Mouse (Mus musculus): ENCODE measurements around the gene Morn3. TPM values are rescaled to one million over a fixed set of nuclear protein-coding genes. Genes with fewer than 3 reads are reported as not detected.

Gene Morn3
- total and polyA plus RNA-seq, 3 experiments: not detected

DNA sequence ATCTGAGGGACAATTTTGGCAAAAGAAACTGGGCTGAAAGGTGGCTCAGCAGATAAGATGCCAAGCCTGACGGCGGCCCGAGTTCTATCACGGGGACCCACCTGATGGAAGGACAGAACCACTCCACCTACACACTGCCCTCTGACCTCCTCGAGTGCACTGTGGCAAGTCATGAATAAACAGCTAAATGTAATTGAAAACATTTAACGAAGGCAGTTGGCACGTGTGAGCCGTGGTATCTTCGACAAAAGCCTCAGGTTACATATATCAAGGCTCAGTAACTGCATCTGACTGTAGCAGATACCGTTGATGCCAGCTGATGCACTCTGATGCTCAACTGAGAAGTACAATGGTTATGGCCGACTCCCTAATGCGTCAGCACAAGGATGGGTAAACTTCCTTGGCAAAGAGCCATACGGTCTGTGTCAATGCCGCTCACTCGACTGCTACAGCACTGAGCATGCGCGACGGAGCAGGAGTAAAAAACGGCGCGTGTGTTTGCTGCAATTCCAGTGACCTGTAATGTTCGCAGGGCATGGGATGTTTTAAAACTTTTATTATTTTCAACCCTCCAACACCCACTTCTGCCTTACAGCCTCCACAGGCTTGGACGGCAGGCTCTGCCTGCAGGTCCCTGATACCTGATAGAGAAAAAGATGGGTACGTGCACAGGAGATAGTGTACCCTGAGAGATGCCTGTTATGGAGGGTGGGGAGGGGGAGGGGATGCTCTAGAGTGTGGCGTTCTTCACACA lies 47.6 kb upstream of the Morn3 start:
- Histone ChIP-seq H3K27ac (ENCODE audit: insufficient read depth, low read depth) (no peak overlapping the region), H3K9ac (ENCODE audit: insufficient read depth, low read depth) (no peak overlapping the region), H3K27me3 (replicated peaks) (no peaks in the 10 kb centered on the region), H3K79me2 (replicated peaks; ENCODE audit: control insufficient read depth, extremely low read depth, insufficient read depth, poor library complexity, severe bottlenecking) (no peaks in the 10 kb centered on the region), H3K4me1 (ENCODE audit: control insufficient read depth in 1 of 2, insufficient read depth in 2 of 2) (peaks cover 0 to 5% of the 10 kb centered on the region in 2 experiments; a peak in 1 of 4 replicates), H3K4me2 (ENCODE audit: insufficient read depth, low read depth, poor library complexity, severe bottlenecking) (no peak overlapping the region), H3K9me3 (replicated peaks; ENCODE audit: low read length) (peaks cover 2% of the 10 kb centered on the region), H3K36me3 (replicated peaks in 1 of 2; ENCODE audit: control insufficient read depth in 1 of 2, insufficient read depth in 1 of 2, low read length in 1 of 2) (peaks cover 0 to 20% of the 10 kb centered on the region in 2 experiments), H3K4me3 (replicated peaks in 1 of 3; ENCODE audit: low read depth in 2 of 3, low read length in 2 of 3, poor library complexity in 1 of 3) (no peak overlapping the region)
- in situ Hi-C loops (cut with MboI; ENCODE audit: low pct_ligation_motif_present, low pct_unique_long_range_greater_than_20kb, low sequenced_read_pairs): no loop called here
- TF ChIP-seq HCFC1 (IDR thresholded peaks at IDR 0.05; ENCODE audit: low read depth, low read length): no peak
- no peak for TF ChIP-seq MXI1 (IDR thresholded peaks at IDR 0.05; ENCODE audit: low read depth, low read length)
- no peak for TF ChIP-seq ELF1 (IDR thresholded peaks at IDR 0.05; ENCODE audit: low read depth, low read length)
- no peak for TF ChIP-seq IRF4 (IDR thresholded peaks at IDR 0.05; ENCODE audit: low read depth, low read length)
- no peak for TF ChIP-seq ETS1 (conservative IDR thresholded peaks at IDR 0.05; ENCODE audit: low read depth, low read length)
- no peak for TF ChIP-seq NELFE (IDR thresholded peaks at IDR 0.05; ENCODE audit: low read depth, low read length)
- no peak for TF ChIP-seq KAT2A (IDR thresholded peaks at IDR 0.05; ENCODE audit: insufficient replicate concordance, low read length)
- TF ChIP-seq SIN3A (IDR thresholded peaks at IDR 0.05; ENCODE audit: low read length): no peak
- TF ChIP-seq TCF12 (IDR thresholded peaks at IDR 0.05; ENCODE audit: low read depth, low read length): no peak
- TF ChIP-seq PAX5 (IDR thresholded peaks at IDR 0.05; ENCODE audit: low read length): no peak
- TF ChIP-seq MYC (IDR thresholded peaks at IDR 0.05; ENCODE audit: low read depth, low read length): no peak
- no peak for TF ChIP-seq USF1 (IDR thresholded peaks at IDR 0.05; ENCODE audit: low read depth, low read length)
- TF ChIP-seq RCOR1 (conservative IDR thresholded peaks at IDR 0.05; ENCODE audit: low read depth, low read length): no peak
- no peak for TF ChIP-seq EP300 (IDR thresholded peaks at IDR 0.05; ENCODE audit: low read length)
- TF ChIP-seq USF2 (conservative IDR thresholded peaks at IDR 0.05; ENCODE audit: low read depth, low read length): no peak
- TF ChIP-seq RAD21 (IDR thresholded peaks at IDR 0.05; ENCODE audit: low read depth, low read length): no peak
- no peak for TF ChIP-seq MAX (IDR thresholded peaks at IDR 0.05; ENCODE audit: low read length)
- TF ChIP-seq ZKSCAN1 (IDR thresholded peaks at IDR 0.05; ENCODE audit: borderline replicate concordance, low read depth, low read length): no peak
- dilution Hi-C loops (cut with MboI; ENCODE audit: extremely low pct_ligation_motif_present, extremely low pct_unique_long_range_greater_than_20kb, low sequenced_read_pairs): no loop called here
- DNase-seq (ENCODE audit: extremely low read depth): no peak

DNA sequence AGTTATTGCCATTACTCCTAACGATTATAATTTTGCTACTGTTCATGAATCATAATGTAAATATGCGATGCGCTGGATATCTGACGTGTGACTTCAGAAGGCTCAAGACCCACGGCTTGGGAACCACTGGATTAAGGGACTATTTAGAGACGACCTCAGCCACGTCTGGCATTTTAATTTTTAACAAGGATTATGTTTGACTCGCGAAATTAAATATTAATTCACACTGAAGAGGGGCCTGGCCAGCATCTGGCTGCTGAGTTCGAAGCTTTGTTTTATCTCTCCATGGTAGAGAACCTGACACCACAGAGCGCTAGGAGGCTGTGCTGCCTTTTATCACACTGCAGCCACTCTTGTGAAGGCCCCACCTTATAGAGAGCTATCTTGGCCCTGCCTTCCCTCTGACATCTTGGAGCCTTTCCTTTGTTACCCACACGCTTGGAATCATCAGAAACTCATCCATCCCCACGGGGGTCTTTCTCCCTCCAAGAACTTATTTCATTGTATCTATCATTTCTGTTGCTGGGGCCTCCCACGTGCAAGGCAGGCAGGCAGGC lies 46.3 kb upstream of the Morn3 start:
- in situ Hi-C loops (cut with MboI; ENCODE audit: low pct_ligation_motif_present, low pct_unique_long_range_greater_than_20kb, low sequenced_read_pairs): no loop called here
- peaks cover 0 to 5% of the 10 kb centered on the region in 2 experiments; a peak in 1 of 4 replicates for H3K4me1 ChIP-seq (ENCODE audit: control insufficient read depth in 1 of 2, insufficient read depth in 2 of 2)
- no peaks in the 10 kb centered on the region for H3K79me2 ChIP-seq (replicated peaks; ENCODE audit: control insufficient read depth, extremely low read depth, insufficient read depth, poor library complexity, severe bottlenecking)
- H3K4me2 ChIP-seq (ENCODE audit: insufficient read depth, low read depth, poor library complexity, severe bottlenecking): no peak overlapping the region
- H3K36me3 ChIP-seq (replicated peaks in 1 of 2; ENCODE audit: control insufficient read depth in 1 of 2, insufficient read depth in 1 of 2, low read length in 1 of 2): peaks cover 0 to 24% of the 10 kb centered on the region in 2 experiments
- dilution Hi-C loops (cut with MboI; ENCODE audit: extremely low pct_ligation_motif_present, extremely low pct_unique_long_range_greater_than_20kb, low sequenced_read_pairs): no loop called here
- no peak overlapping the region for H3K4me3 ChIP-seq (replicated peaks in 1 of 3; ENCODE audit: low read depth in 2 of 3, low read length in 2 of 3, poor library complexity in 1 of 3)
- H3K27ac ChIP-seq (ENCODE audit: insufficient read depth, low read depth): no peak overlapping the region
- no peaks in the 10 kb centered on the region for H3K27me3 ChIP-seq (replicated peaks)
- H3K9ac ChIP-seq (ENCODE audit: insufficient read depth, low read depth): no peak overlapping the region
- H3K9me3 ChIP-seq (replicated peaks; ENCODE audit: low read length): peaks cover 8% of the 10 kb centered on the region
- DNase-seq (ENCODE audit: extremely low read depth): no peak
- no peak for TF ChIP-seq JUND (conservative IDR thresholded peaks at IDR 0.05; ENCODE audit: low read depth, low read length)
- no peak for TF ChIP-seq ETS1 (conservative IDR thresholded peaks at IDR 0.05; ENCODE audit: low read depth, low read length)
- no peak for TF ChIP-seq CTCF (conservative IDR thresholded peaks at IDR 0.05 in 1 of 2, IDR thresholded peaks at IDR 0.05 in 1 of 2; ENCODE audit: low read depth in 2 of 2, low read length in 2 of 2)
- no peak for TF ChIP-seq MXI1 (IDR thresholded peaks at IDR 0.05; ENCODE audit: low read depth, low read length)
